Mouse (Mus musculus): ENCODE results near the gene Rrp9.

The Rrp9 gene

DNA sequence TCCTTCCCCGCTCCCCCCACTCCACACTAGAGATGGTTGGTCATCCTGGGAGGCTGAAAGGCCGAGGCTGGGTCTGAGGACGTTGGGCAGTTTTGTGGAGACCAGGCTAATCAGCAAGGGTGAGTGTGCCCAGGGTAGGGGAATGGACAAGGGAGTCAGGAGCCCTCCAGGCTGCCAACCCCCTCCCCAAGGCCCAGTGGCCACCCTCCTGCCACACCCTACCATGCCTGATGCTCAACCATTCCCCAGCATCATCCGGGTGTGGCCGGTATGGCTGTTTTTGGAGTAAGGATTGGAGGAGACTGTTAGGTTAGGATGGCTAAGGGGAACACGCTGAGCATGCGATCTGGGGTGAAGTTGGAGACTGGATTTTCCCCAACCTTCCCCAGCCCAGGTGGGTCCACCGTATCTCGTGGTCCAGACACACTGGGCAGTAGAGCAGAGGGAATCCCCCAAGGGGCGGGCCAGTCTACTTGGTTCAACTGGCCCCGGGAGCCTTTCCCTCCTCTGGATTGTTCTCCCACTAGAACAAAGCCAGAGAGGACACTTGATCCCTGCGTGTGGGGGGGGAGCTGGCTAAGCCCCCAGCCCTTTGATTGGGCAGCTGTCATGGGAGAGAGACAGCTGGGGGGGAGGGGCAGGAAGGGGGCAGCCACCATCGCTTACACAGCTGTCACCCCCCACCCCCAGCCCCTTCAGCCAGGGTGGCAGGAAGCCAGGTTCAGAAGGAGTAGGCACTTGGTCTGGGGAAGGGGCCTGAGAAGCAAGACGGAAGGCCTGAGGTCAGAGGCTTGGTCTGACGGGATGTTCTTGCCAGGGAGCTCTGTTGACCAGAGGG, 19.2 kb upstream of the Rrp9 start:
- no peak for DNase-seq (ENCODE audit: low read depth, low spot score)

DNA sequence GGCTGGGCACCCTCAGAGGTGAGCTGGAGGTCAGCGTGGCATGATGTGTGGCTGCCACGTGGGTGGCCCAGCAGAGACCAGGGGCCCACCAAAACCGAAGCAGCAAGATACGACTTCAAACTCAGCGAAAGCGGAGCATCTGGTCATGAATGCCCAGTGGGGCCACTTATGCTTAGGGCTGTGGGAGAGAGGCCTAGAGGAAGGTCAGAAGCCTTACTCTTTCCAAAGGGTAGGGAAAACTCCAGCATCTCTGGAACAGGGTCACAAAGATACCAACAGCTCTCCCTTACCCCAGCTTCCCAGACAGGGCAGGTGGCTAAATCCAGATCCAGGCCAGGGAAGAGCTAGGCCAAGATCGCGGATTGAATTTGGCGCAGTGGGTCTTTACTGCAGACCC, 18.6 kb upstream of the Rrp9 start:
- DNase-seq (ENCODE audit: low read depth, low spot score) = no peak

DNA sequence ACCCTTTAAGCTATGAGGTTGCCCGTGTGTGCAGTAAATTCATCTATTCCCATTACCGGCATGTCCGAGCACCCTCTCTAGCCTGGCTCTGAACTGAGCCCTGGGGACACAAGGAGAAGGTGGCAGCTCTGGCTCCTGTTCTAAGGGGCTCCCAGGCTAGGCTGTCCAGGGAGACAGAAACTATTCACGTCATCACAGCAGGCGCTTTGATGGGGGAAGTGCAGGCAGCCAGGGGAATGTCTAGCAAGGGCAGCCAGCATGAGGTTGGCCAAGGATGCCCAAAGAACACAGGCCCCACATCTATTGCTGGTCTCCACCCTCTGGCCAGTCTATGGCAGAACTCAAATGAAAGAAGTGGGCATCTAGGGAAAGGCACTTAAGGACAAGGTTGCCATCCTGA, 17.8 kb upstream of the Rrp9 start:
- DNase-seq (ENCODE audit: low read depth, low spot score) = no peak

DNA sequence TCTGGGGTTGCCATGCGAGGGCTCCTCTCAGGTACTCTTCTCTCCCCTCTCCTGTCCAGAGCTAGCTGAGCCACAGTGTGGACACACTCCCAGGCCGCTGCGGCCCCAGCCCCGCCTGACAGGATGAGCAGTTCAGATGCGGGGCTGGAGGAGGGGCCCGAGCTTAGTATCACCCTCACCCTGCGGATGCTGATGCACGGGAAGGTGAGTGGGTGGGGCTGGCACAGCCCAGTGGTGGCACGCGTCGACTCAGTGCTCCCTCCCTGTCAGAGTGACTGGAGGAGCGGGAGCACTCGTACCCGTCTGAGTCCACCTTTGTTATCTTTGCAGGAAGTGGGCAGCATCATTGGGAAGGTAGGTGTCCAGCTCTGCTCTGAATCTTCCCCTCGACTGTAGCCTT, 15.8 kb upstream of the Rrp9 start:
- no peak for DNase-seq (ENCODE audit: low read depth, low spot score)

DNA sequence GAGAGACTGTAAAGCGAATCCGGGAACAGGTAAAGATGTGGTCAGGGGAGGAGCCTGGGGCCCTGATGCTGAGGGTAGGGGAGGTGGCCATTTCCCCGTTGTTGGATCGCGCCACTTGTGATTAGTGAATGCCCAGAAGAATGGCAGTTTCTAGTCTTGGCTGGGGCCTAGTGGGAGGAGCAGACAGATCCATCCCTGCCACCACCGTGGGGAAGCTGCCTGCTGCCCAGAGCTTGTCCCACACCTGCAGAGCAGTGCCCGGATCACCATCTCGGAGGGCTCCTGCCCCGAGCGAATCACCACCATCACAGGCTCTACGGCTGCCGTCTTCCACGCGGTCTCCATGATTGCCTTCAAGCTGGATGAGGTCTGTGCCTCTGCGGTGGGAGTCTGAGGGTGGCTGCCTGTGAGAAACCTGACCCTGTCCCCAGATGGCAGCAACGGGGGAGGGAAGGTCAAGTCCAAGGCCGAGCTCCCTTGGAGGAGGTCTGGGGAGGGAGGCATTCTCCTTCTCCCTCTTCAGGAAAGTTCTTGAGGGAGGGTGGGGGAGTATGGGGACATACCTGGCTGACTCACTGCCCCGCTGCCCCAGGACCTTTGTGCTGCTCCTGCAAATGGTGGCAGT, 15.2 kb upstream of the Rrp9 start:
- no peak for DNase-seq (ENCODE audit: low read depth, low spot score)

DNA sequence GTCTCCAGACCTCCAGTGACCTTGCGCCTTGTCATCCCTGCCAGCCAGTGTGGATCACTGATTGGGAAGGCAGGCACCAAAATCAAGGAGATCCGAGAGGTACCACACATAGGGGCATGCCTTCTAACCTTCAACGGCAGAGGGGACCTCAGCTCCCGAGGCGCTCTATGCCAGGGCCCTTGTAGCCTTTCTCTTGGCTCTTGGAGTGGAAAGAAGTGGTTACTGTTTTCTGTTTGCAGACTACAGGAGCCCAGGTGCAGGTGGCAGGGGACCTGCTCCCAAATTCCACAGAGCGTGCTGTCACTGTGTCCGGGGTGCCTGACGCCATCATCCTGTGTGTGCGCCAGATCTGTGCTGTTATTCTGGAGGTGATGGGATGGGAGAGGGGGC, 14.7 kb upstream of the Rrp9 start:
- no peak for DNase-seq (ENCODE audit: low read depth, low spot score)

DNA sequence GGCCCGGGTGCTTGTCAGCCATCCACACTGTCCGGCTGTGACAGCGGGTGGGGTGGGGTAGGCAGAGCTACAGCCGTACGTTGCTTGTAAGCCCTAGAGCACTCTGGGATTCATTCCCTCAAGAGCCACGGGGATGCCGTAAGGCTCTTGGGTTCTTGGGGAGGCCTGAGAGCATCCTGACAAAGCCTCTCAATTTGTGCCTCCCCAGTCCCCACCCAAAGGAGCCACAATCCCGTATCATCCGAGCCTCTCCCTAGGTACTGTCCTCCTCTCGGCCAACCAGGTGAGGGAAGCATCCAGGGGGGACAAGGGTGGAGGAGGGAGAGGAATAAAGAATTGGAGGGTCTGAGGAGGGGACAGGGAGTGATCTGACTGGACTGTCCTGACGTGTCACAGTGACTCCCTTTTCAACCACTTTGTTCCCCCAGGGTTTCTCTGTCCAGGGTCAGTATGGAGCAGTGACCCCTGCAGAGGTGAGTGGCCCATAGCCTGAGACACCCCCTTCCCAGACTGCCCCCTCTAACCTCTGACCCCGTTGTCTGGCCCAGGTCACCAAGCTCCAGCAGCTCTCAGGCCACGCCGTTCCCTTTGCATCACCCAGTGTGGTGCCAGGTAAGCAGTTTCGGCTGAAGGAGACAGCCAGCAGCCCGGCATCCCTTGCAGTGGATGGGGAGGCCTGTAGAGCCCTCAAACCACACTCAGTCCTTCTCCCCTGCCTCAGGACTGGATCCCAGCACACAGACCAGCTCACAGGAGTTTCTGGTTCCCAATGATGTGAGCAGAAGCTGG, 13.9 kb upstream of the Rrp9 start:
- DNase-seq (ENCODE audit: low read depth, low spot score) = no peak

DNA sequence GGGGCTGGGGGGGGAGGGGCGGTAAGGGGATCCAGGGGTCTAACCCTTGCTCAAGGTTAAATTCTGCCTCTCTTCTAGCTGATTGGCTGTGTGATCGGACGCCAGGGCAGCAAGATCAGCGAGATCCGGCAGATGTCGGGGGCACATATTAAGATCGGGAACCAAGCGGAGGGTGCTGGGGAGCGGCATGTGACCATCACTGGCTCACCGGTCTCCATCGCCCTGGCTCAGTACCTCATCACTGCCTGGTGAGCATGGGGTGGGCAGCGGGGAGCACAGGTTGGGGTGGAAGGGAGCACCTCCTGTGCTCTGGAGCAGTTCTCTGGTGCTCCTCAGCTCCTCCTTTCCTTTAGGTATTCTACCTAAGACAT, 13.3 kb upstream of the Rrp9 start:
- no peak for DNase-seq (ENCODE audit: low read depth, low spot score)

DNA sequence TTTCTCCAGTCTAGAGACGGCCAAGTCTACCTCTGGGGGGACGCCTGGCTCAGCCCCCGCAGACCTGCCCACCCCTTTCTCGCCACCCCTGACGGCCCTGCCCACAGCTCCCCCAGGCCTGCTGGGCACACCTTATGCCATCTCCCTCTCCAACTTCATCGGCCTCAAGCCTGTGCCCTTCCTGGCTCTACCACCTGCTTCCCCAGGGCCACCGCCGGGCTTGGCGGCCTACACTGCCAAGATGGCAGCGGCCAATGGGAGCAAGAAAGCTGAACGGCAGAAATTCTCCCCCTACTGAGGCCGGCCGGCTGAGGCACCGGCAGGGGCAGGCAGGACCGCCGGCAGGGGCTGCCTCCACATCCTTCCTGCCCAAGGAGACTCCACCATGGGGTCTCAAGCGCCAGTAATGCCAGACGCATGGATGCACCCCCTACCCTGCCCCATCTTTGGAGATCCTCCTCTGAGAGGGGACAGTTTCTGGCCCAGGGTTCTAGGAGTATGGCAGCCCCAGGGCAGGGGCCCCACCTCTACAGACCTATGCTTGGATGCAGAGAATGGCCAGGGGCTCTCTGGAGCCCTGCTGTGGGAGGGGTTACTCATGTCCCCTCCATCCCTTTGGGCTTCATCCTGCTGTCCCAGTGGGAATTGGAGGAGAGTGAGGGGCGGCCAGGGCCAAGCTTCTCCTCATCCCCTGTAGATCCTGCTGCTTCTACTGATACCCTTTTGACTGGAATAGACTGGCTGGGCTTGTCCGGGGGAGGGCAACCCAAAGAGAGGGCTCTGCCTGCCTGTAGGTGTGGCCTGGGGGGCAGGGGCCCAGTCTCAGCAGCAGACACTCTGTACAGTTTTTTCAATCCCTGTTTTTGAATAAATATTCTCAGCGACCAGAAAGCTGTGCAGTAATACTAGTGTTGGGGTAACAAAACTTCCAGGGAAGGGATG, 12.4 kb upstream of the Rrp9 start:
- DNase-seq (ENCODE audit: low read depth, low spot score) = no peak

DNA sequence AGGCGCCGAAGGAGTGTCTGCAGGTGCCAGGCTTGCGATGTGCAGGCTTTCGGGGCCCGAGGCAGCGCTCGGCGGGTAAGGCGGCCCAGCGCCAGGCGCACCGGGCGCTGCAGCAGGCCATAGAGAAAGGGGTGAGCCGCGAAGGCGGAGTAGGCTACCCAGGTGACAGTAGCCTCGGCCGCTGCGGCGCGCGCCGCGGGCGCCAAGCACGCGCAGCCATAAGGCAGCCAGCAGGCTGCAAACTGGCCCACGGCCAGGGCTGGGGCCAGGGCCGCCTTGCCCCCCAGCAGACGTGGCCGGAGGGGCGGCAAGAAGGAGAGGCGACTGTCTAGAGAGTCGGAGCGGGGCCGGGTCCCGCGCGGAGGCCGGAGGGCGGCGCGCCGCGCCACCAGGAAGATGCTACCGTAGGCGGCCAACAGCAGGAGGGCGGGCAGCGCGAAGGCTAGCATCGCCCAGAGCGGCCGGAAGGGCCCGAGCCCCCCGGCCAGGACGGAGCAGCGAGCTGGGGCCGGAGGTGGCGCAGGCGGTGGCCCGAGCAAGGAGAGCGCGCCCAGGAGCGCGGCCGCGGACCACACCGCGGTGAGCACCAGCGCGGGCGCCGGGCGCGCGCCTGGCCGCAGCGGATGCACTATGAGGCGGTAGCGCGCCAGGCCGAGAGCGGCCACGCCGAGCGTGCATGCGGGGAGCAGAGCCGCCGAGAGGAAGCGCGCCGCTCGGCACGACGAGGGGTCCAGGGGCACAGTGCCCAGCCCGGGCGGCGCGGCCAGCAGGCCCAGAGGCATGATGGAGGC, 10.8 kb upstream of the Rrp9 start:
- peak; percentile 69 for DNase-seq (ENCODE audit: low read depth, low spot score)

DNA sequence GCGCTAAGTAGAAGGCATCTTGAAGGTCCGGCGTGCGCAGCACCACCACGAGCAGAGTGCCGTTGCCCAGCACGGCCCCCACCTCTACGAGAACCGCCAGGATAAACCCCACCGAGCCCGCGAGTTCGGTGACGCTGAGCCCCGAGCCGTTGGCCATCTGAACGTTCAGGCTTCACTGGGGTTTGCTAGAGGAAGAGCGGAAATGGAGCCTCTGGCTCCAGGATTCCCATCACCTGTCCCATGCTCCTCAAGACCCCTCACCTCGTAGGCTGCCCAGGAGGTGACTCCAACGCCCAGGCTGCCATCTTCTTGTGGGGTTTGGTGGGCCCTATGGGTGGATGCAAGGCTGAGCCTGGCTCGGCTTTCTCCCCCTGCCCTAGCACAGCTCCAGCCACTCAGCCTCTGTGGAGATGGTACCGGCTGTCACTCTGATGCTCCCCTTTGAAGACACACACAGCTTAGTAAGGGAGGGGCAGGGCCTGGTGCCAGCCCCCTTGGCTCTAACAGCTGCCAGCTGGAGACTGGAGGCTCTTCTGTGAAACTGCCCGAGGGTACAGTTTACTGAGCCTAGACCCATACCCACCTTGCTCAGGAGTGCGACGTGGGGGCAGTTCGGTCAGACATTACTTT, 10.1 kb upstream of the Rrp9 start, which contains the start of gene Gpr62:
Gene Gpr62, minus strand, starts transcription at position 368 of the 630 bp plus-strand sequence.
- no peak for DNase-seq (ENCODE audit: low read depth, low spot score)

DNA sequence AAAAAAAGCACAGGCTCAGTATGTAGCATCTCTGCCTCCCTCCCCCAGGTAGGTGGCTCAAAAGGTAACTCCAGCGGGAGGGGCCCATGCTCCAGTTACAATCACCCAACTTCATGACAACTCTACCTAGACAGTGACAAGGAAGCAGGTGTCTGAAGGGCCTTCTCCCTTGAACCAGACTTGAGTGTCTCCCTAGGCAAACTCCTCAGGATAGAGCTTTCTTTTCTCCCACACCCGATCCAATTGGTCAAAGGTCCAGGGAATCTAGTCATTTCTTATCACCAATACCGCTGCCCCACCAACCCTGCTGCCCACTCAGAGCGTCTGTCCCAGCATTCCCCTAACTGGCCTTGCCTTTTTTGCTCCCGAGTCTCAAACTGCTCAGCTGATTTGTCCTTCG, 9.0 kb upstream of the Rrp9 start:
- no peak for DNase-seq (ENCODE audit: low read depth, low spot score)

DNA sequence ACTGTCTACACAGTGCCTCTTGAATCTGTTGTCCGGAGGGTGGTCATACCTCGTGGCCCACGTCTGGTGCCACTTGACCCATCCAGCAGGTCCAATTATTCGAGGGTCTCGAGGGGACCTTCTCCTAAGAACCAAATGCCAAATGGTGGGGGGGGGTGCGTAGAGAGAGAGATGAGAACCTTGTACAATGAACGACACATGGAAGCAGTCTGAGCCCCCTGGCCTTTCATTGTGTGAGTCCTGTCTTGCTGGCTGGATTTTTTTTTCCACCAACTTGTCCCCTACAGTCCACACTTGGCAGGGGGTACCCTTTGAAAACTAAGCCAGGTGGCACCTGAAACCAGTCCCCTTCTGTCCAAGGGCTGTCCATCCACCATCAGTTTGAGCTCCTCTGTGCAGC, 8.0 kb upstream of the Rrp9 start:
- no peak for DNase-seq (ENCODE audit: low read depth, low spot score)

DNA sequence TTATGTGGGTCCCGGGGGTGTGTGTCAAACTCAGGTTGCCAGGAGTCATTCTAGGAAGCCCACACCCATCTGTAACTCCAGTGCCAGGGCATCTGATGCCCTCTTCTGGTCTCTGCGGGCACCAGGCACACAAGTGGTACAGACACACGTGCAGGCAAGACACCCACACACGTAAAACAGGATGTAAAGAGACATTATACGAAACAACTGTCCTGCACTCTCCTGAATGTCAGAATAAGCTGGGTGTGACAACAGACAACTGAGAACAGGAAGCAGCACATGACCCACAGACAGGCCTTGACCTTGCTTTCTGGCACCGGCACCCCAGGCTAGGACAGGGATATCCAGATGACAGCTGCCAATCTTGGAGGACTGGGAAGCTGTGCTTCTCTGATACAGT, 6.4 kb upstream of the Rrp9 start:
- DNase-seq (ENCODE audit: low read depth, low spot score) = no peak

DNA sequence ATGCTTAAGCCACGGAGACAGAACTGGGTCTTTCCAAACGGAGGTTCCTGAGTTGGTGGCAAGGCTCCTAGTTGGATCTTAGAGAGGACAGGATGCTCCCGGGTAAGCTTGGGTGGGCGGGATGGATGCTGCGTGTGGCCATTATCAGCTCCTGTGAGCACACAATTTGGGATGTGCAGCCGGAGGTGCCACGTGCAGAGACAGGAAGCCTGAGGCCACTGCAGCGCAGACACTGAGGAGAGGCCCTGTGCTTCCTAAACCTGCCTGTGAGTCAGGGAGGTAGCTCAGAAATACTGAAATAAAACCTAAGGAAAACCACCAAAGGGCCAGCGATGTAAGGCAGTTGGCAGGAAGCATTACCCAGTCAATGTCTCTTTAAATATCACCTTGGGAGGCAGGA, 6.0 kb upstream of the Rrp9 start:
- no peak for DNase-seq (ENCODE audit: low read depth, low spot score)

DNA sequence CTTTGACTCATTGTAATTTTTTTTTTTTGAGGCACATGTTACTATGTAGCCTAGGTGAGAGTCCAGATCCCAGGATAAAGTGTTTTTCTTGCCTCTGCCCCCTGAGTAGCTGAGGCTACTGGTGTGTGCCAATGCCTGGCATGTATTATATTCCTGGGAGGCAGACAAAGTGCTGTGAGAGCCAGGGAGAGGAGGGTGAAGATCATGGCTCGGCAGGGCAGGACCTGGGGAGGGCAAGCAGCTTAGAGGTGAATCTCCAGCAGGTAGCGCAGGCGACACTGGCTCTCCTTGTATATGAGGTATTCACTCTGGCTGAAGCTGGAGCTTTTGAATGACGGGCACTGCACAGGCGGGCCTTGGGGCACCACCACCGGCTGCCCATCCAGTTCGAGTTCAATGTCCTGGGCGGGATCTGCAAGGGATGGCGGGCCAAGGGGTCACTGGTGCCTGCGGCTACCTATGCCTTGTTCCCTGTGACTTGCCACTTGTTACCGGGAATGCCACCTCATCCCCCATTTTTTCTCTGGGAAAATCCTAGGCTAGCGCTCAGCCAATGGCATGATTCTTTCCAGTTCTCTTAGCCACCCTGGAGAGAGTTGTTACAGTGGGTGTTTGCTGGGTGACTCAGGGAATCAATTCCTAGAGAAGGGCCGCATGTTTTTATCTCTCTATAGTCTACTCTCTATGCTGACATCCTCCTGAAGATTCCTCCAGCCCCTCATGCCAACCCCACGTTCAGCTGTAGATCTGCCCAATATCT, 4.6 kb upstream of the Rrp9 start:
- DNase-seq (ENCODE audit: low read depth, low spot score) = no peak

DNA sequence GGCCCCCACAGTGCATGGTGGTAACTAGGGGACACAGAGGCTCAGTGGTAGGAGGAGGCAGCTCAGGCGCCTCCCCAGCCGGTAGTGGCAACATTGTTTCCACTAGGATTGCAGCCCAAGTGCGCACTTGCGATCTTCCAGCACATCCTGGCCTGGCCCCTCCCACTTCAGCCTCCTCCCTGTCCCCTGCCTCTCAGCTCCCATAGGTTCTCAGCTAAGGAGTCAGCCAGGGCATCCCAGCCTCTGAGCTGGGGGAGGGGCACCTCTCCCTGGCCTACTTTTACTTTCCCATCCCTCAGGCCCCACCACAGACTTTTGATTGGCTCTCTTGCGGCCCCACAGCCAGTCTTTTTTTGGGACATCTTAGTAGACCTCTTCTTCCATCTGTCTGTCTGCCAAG, 3.9 kb upstream of the Rrp9 start:
- DNase-seq (ENCODE audit: low read depth, low spot score) = no peak

DNA sequence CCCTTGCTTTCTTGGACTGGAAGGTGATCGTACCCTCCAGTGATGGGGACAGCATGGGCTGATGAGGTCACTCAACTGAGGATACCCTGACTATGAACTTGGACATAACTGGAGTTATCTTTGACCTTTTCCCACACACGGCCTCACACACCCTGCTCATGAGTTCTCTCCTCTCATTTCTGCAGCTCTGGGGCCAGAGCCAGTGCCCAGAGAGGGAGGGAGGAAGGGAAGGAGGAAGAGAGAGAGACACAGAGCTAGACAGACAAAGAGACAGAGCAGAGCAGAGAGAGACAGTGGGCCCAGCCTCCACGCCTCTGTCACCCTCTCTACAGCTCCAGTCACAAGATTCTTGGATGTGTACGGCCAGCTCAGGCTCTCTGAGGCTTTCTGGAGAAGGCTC, 3.4 kb upstream of the Rrp9 start:
- DNase-seq (ENCODE audit: low read depth, low spot score) = no peak

DNA sequence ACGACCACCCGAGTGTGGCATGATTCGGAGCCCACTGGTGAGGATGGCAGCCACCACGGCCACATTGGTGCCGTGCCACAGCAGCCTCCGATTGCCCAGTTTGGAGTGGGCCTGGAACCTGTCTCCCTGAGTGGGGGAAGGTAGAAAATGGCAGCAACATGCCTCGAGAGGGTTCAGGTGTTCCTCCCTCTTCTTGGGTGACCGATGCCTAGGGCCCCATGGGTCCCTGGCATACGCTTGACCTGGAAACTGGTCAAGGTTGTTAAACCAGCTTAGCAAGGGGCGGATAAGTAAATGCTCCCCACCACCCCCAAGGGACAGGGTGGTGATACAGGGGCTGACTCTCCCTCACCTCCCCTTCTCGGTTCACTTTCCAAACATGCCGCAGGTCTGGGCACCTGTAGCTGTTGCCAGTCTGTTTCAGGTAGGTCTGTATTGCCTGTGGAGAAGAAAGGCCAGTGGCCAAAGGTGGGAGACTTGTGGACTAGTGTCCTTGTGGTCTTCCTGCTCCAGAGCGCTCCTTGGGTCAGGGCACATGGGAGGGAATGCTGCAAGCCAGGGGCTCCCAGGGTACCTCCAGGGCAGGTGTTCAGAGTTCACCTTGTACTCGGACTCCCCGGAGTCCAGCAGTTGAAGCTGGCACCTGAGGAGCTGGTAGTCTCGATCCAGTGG, 2.5 kb upstream of the Rrp9 start:
- DNase-seq (ENCODE audit: low read depth, low spot score) = no peak
